Mouse (Mus musculus) embryonic facial prominence, embryonic 13.5 days (tissue): ENCODE data around the gene Zfp786. TPM values are rescaled to one million over a fixed set of nuclear protein-coding genes. Genes with fewer than 3 reads are reported as not detected.
A peak's percentile ranks its signal among the peaks of the same experiment; 100 is the strongest.

Experiments used
- ATAC-seq: fragments of 200-750 bp; cut with Nextera tagmentation; 2 replicates; pipeline ENCODE4 v1.8.0; 2017; ENCODE audit warnings: low read depth; ENCODE audit not compliant: insufficient number of reproducible peaks, insufficient read depth, low FRiP score, low TSS enrichment
- H3K27ac ChIP-seq: fragments of 300-500 bp; sonication (generic); 2 replicates; pipeline ENCODE4 v1.5.1; 2015; ENCODE audit warnings: moderate library complexity, mild to moderate bottlenecking, inconsistent platforms
- H3K27me3 ChIP-seq: fragments of 300-500 bp; sonication (generic); 2 replicates; pipeline ENCODE4 v1.6.1; 2015; ENCODE audit warnings: mild to moderate bottlenecking, inconsistent platforms
- H3K36me3 ChIP-seq: fragments of 300-500 bp; sonication (generic); 2 replicates; pipeline ENCODE4 v1.6.1; 2015; ENCODE audit warnings: mild to moderate bottlenecking, inconsistent platforms
- H3K4me1 ChIP-seq: fragments of 300-500 bp; sonication (generic); 2 replicates; pipeline ENCODE4 v1.6.1; 2015; ENCODE audit warnings: inconsistent platforms
- H3K4me2 ChIP-seq: fragments of 300-500 bp; sonication (generic); 2 replicates; pipeline ENCODE4 v1.6.1; 2015; ENCODE audit warnings: moderate library complexity, mild to moderate bottlenecking, inconsistent platforms
- H3K4me3 ChIP-seq: fragments of 300-500 bp; sonication (generic); 2 replicates; pipeline ENCODE4 v1.5.1; 2015; ENCODE audit warnings: mild to moderate bottlenecking, inconsistent platforms
- H3K9ac ChIP-seq: fragments of 300-500 bp; sonication (generic); 2 replicates; pipeline ENCODE4 v1.6.1; 2015; ENCODE audit warnings: mild to moderate bottlenecking, inconsistent platforms
- H3K9me3 ChIP-seq: fragments of 300-500 bp; sonication (generic); 2 replicates; pipeline ENCODE4 v1.6.1; 2016; ENCODE audit warnings: inconsistent platforms
- WGBS: fragments of 180-500 bp; shearing (Covaris S2); methylation state at CpG from one replicate; pipeline ENCODE4 v1.1.7; 2015; ENCODE audit warnings: mixed read lengths; 5-methylcytosine and 5-hydroxymethylcytosine counted together
- polyA plus RNA-seq: library from polyadenylated mRNA; unstranded; fragments of >200 nt; fragmentation: Nextera tagmentation; extraction: Ambion mirVana; gene quantifications from 2 replicates; pipeline ENCODE4 v1.2.1, GENCODE M21; 2015

The Zfp786 gene
- polyA plus RNA-seq, 1 experiment from 2014 or later, result 5.7 TPM

DNA sequence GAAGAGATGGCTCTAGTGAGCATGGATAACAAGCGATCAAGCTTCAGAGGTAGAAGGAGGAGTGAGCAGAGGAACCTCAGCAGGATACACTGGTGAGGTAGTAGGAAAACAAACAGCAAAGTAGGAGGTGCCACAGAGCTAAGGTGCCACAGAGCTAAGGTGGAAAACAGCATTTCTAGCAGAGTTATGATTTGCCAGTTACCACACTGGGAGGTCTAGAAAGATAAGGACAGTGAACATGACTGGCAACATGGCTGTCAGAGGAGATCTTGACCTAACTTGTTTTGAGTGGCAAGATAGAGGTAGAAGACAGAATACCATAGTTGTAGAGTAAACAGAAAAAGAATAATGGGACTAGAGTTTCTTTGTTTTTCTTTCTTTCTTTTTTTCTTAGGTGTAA is 11.7 kb upstream of the Zfp786 start:
- H3K27ac ChIP-seq, result no peak overlapping the region
- no peak for ATAC-seq
- H3K27me3 ChIP-seq, result no peaks in the 10 kb centered on the region
- 87% methylated on average over 1 of the region's 1 CpGs for WGBS
- H3K9ac ChIP-seq, result no peak overlapping the region
- peaks cover 6% of the 10 kb centered on the region; the same call in 1 of the 2 replicates for H3K4me1 ChIP-seq
- H3K36me3 ChIP-seq, result peaks cover 24% of the 10 kb centered on the region
- no peaks in the 10 kb centered on the region for H3K9me3 ChIP-seq
- no peak overlapping the region for H3K4me3 ChIP-seq
- no peak overlapping the region for H3K4me2 ChIP-seq

DNA sequence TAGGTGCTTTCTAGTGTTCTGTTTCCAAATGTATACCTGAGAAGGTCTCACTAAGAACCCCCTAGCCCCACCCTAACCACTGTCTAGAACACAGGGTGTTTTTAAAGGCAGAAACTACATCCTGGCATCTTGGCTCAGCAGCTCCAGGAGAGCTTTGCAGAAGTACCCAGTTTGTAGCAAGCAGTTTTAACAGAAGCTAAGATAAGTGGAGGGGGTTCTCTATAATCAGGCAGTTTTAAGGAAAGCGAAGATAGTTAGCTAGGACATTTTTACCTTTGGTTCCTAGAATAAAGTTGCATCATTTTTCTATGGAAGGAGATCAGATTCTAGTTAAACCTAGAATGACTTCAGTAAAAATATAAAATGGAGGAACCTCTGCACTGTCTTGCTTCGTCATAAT is 11.2 kb upstream of the Zfp786 start:
- no peak overlapping the region for H3K9ac ChIP-seq
- H3K4me2 ChIP-seq, result no peak overlapping the region
- peaks cover 19% of the 10 kb centered on the region for H3K36me3 ChIP-seq
- no peak overlapping the region for H3K27ac ChIP-seq
- no peak for ATAC-seq
- H3K9me3 ChIP-seq, result no peaks in the 10 kb centered on the region
- no peak overlapping the region for H3K4me3 ChIP-seq
- peaks cover 8% of the 10 kb centered on the region; the same call in 1 of the 2 replicates for H3K4me1 ChIP-seq
- H3K27me3 ChIP-seq, result no peaks in the 10 kb centered on the region
- 91% methylated on average over 2 of the region's 2 CpGs for WGBS

DNA sequence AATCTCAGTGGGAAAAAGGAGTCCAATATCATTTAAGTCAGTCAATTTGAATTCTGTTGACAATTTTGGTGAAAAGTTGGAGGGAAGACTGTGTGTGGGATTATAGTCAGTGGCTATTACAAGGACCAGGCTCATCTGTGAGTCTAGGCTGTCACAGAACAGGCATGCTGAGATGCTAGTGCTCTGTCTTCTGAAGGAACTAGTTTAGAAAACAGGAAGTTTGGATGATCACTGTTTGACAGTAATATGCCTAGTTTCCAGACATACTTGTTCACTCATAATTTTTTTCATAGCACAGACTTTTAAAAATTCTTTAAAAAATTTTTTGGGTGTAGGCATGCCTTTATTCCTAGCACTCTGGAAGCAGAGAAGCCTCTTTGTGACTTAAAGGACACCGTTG is 10.4 kb upstream of the Zfp786 start:
- ATAC-seq, result no peak
- H3K27ac ChIP-seq, result no peak overlapping the region
- H3K4me3 ChIP-seq, result no peak overlapping the region
- no peaks in the 10 kb centered on the region for H3K9me3 ChIP-seq
- H3K9ac ChIP-seq, result no peak overlapping the region
- H3K27me3 ChIP-seq, result no peaks in the 10 kb centered on the region
- WGBS, result 96% methylated on average over 1 of the region's 1 CpGs
- H3K36me3 ChIP-seq, result peaks cover 18% of the 10 kb centered on the region
- no peak overlapping the region for H3K4me2 ChIP-seq
- peaks cover 8% of the 10 kb centered on the region; the same call in 1 of the 2 replicates for H3K4me1 ChIP-seq

DNA sequence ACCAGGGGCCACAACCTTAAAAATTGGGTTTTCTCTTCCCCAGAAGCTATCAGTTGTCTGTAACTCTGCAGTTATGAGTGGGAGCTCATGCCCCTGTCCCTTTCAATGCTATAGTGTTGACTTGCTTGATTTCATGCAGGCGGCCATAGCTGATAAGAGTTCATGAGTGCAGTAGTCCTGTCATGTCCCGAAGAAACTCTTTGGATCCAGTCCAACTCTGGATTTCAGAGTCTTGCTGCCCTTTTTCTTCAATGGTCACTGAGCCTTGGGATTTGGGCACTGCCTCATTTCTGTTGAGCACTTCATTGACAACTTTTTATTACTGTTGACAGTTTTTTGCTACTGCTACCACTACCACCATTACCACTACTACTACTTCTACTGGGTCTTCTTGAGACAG is 7.0 kb upstream of the Zfp786 start:
- Histone ChIP-seq H3K36me3 (peaks cover 15% of the 10 kb centered on the region), H3K9me3 (no peaks in the 10 kb centered on the region), H3K4me1 (peaks cover 8% of the 10 kb centered on the region; the same call in 1 of the 2 replicates), H3K9ac (no peak overlapping the region), H3K4me2 (no peak overlapping the region), H3K4me3 (no peak overlapping the region), H3K27me3 (no peaks in the 10 kb centered on the region), H3K27ac (no peak overlapping the region)
- whole genome bisulfite sequencing, result 90% methylated on average over 2 of the region's 2 CpGs
- no peak for ATAC-seq

DNA sequence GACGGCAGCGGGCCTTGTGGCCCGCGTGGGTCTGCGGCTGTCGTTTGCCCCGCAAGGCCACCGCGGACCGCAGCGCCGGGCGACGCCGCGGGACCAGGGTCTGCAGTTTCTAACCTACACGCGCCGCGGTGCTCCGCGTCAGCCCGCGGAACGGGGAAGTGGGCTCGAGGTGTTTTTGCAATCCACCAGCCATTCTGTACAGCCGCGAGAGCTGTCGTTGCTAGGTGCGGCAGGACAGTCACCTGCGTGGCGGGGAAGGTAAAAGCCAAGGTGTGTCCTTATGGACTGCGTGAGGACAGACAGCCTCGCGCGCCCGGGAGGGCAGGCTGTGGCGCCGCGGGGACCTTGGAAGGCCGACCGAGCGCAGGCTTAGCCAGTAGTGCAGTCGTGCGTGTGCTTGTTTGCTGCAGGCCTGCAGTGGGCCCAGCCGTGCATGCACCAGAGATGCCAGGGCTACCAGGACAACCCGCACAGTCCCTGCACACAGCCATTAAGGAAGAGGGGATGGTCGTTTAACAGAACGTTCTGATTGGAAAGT is 5.4 kb upstream of the Zfp786 start:
- H3K4me2 ChIP-seq, result peak overlapping the region; percentile 72
- H3K4me3 ChIP-seq, result peak overlapping the region; percentile 92
- ATAC-seq, result peak; percentile 49; the same call in 1 of the 2 replicates
- H3K9ac ChIP-seq, result peak overlapping the region; percentile 98
- H3K4me1 ChIP-seq, result peaks cover 8% of the 10 kb centered on the region; the same call in 1 of the 2 replicates
- no peaks in the 10 kb centered on the region for H3K9me3 ChIP-seq
- WGBS, result under 1% methylated on average over 49 of the region's 49 CpGs
- peak overlapping the region; percentile 95 for H3K27ac ChIP-seq
- no peaks in the 10 kb centered on the region for H3K27me3 ChIP-seq
- H3K36me3 ChIP-seq, result peaks cover 9% of the 10 kb centered on the region

DNA sequence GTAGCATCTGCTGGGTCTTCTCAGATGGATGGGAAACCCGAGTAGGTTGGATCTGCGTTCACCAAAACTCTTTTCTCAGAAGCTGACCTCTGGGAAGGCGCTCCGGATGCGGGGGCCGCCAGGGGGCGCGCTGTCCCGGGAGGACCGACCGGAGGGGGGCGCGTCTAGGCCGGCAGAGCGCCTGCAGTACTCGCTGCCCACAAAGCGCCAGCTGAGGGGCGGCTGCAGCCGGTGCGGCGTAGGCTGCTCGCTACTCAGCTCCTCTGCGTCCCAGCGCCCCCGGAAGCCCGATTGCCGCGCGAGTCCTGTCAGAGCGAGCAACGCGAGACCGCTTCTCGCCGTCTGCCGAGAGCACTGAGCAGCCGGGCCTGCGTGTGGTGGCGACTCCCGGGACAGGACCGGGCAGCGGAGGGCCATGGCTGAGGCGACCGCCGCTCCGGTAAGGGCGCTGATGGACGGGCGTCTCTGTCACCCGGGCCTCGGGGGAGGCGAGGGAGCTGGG is 4.9 kb upstream of the Zfp786 start, which contains the start of gene Zfp398:
TSS of gene Zfp398 (plus strand) at position 180 of the 502 bp plus-strand sequence.
- Histone ChIP-seq H3K9me3 (no peaks in the 10 kb centered on the region), H3K4me2 (peak within 1 kb of the TSS; percentile 72), H3K36me3 (peaks cover 5% of the 10 kb centered on the region), H3K4me3 (peak within 1 kb of the TSS; percentile 92), H3K27me3 (no peaks in the 10 kb centered on the region), H3K4me1 (peaks cover 12% of the 10 kb centered on the region), H3K27ac (peak within 1 kb of the TSS; percentile 95), H3K9ac (peak within 1 kb of the TSS; percentile 98)
- peak; percentile 93 for ATAC-seq
- 0% methylated on average over 52 of the region's 52 CpGs for WGBS

DNA sequence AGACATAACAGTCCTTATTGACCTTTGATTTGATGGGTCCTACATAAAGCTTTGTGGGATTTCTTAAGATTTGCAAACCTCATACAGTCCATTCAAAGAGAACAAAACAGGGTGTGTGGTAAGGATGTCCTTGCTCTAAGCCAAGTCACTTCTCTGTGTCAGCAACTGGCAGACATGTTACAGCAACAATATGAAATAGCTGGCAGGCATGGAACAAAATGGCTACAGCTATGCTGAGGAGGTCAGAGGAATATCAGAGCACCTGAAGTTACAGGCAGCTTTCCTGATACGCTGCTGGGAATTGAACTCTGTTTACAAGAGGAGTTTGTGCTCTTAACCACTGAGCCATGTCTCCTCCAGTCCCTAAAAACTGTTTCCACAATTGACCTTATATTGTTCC is 1.6 kb upstream of the Zfp786 start:
- no peaks in the 10 kb centered on the region for H3K36me3 ChIP-seq
- no peak overlapping the region for H3K9ac ChIP-seq
- H3K4me2 ChIP-seq, result no peak overlapping the region
- no peak overlapping the region for H3K4me3 ChIP-seq
- H3K27me3 ChIP-seq, result no peaks in the 10 kb centered on the region
- ATAC-seq, result no peak
- H3K4me1 ChIP-seq, result peaks cover 8% of the 10 kb centered on the region
- H3K27ac ChIP-seq, result no peak overlapping the region
- H3K9me3 ChIP-seq, result no peaks in the 10 kb centered on the region
- 83% methylated on average over 1 of the region's 1 CpGs for WGBS

DNA sequence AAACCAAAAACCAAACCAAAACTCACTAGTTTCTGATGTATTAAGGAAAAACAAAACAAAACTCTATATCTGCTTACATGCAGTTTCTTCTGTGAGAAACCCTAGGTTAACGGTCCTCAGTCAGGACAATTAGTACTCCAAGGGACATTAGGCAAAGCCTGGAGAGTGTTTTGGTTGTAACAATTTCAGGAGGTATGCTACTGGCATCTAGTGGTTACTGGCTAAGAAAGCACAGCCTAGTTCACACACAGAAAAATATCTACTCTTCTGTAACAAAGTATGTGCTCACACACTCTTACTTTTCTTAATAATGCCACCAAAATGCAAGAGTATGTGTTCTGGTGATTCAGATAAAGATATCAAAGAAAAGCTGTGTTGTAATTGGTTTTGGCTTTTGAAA is 1.7 kb downstream of the Zfp786 start:
- no peak overlapping the region for H3K9ac ChIP-seq
- H3K36me3 ChIP-seq, result peaks cover 18% of the 10 kb centered on the region
- 28% methylated on average over 1 of the region's 1 CpGs for WGBS
- H3K27ac ChIP-seq, result no peak overlapping the region
- H3K4me1 ChIP-seq, result peaks cover 5% of the 10 kb centered on the region
- peak overlapping the region; percentile 87; the same call in 1 of the 2 replicates for H3K4me3 ChIP-seq
- no peak for ATAC-seq
- H3K27me3 ChIP-seq, result no peaks in the 10 kb centered on the region
- H3K9me3 ChIP-seq, result no peaks in the 10 kb centered on the region
- H3K4me2 ChIP-seq, result peak overlapping the region; percentile 63; the same call in 1 of the 2 replicates

DNA sequence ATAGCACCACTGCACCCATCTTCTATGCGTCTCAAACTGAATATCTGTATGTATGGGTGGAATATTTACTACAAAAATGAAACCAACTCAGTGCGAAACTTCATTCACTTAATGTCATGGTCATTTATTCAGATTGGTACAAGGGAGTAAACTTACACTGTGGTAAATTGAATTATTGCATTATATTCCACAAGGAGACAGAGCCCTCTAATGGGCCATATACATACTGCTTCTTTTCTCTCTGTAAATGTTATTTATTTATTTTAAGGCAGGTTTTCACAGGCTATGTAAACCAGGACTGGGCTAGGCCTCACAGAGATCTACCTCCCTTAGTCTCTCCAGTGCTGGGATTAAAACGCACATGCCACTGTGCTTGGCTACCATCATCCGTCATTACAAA is 3.2 kb downstream of the Zfp786 start:
- Histone ChIP-seq H3K27me3 (no peaks in the 10 kb centered on the region), H3K9me3 (no peaks in the 10 kb centered on the region), H3K36me3 (peaks cover 29% of the 10 kb centered on the region), H3K9ac (no peak overlapping the region), H3K4me3 (no peak overlapping the region), H3K4me2 (no peak overlapping the region), H3K4me1 (peaks cover 5% of the 10 kb centered on the region), H3K27ac (no peak overlapping the region)
- 87% methylated on average over 4 of the region's 4 CpGs for WGBS
- ATAC-seq, result no peak

DNA sequence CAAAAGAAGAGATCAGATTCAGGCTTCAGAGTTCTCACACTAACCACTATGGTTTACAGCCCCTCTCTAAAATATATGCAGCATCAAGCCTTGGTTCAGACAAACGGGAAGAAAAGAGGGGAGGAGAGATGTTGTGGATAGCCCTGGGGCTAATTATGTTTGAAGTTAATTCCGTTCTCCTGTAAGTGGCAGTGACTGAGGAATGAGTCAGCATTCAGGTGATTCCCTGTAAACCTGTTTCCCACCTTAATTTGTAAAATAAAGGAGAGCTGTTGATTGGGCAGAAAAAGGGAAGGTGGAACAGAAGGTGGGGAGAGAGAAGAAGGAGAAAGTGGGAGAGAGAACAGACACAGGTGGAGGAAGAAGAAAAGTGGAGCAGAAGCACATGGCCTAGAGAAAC is 6.4 kb downstream of the Zfp786 start:
- no peak overlapping the region for H3K27ac ChIP-seq
- 52% methylated on average over 2 of the region's 2 CpGs for WGBS
- H3K36me3 ChIP-seq, result peaks cover 54% of the 10 kb centered on the region
- H3K27me3 ChIP-seq, result no peaks in the 10 kb centered on the region
- no peak overlapping the region for H3K9ac ChIP-seq
- no peak overlapping the region for H3K4me3 ChIP-seq
- no peaks in the 10 kb centered on the region for H3K9me3 ChIP-seq
- H3K4me2 ChIP-seq, result no peak overlapping the region
- no peaks in the 10 kb centered on the region for H3K4me1 ChIP-seq
- ATAC-seq, result no peak

DNA sequence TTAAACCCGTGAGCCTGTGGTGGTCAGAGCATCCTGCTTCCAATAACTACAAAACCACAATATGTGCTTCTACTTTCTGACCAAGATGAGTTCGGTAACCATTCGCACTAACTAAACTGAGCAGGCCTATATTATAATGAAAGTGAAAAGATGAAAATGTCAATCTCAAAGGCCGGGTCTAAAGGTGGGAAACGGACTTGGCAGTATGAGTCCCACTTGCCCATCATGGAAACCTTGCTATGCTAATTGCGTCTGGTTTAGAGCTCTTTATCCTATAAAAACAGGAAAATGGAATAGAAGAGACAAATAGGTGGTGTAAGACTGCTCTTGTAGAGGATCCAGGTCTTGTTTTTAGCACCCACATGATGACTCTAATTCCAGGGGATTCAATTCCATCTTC is 8.9 kb downstream of the Zfp786 start:
- Histone ChIP-seq H3K4me1 (no peaks in the 10 kb centered on the region), H3K9me3 (no peaks in the 10 kb centered on the region), H3K9ac (no peak overlapping the region), H3K4me3 (no peak overlapping the region), H3K27me3 (no peaks in the 10 kb centered on the region), H3K4me2 (no peak overlapping the region), H3K36me3 (peaks cover 68% of the 10 kb centered on the region), H3K27ac (no peak overlapping the region)
- WGBS, result 86% methylated on average over 6 of the region's 6 CpGs
- ATAC-seq, result no peak

DNA sequence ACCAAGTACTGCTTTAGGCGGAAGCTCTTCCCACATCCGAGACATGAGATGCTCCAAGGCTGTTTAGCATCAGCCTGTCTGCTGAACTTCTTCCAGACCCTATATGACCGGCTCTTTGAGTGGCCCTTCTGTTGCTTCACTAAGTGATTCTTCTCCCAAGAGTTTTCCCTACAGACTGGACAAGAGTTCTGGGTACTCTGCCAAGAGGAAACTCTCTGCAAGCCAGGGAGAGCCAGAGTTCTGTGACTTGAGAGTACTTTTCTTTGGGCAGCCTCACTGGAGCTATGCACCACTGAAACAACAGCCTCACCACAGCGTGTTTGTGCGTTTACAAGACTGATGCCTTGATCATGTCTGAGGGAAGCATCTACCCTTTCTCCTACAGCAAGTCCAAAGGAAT is 9.4 kb downstream of the Zfp786 start:
- Histone ChIP-seq H3K4me2 (no peak overlapping the region), H3K9me3 (no peaks in the 10 kb centered on the region), H3K4me3 (no peak overlapping the region), H3K36me3 (peaks cover 68% of the 10 kb centered on the region), H3K9ac (no peak overlapping the region), H3K4me1 (no peaks in the 10 kb centered on the region), H3K27me3 (no peaks in the 10 kb centered on the region), H3K27ac (no peak overlapping the region)
- ATAC-seq, result no peak
- 90% methylated on average over 5 of the region's 5 CpGs for WGBS
